Mouse (Mus musculus) bone marrow, adult 2 months (tissue): ENCODE measurements around the gene Gab1.

Experiments
- CTCF ChIP-seq: fragments of 200-500 bp; IDR thresholded peaks from 2 replicates; pipeline ENCODE4 v1.5.1; 2011; ENCODE audit warnings: low read length, control low read depth; ENCODE audit not compliant: control insufficient read depth, insufficient read depth
- POLR2A ChIP-seq: fragments of 200-500 bp; IDR thresholded peaks from 2 replicates; pipeline ENCODE4 v1.6.1; 2011; ENCODE audit warnings: low read depth, mild to moderate bottlenecking, control low read depth, low read length, borderline replicate concordance; ENCODE audit not compliant: control insufficient read depth

DNA sequence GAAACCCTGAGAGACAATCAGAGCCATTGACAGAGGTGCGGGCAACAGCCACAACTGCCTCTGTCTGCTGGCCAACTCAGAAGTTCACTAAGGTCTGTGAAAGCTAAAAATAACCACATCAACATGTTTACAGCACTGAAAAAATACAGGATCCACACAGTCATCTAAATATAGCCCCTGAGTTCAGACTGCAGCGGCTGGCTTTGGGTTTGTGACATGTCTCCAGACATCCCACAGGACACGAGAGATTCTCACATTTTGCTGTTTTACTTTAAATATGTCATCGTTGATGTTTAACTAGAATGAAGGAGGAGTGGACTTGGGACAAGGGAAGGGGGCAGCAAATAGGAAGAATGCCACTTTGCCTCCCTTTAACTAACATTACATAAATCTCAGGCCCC, 68.7 kb downstream of the Gab1 start:
- TF ChIP-seq POLR2A (no peak), CTCF (no peak)
